In the genomic region with DNA sequence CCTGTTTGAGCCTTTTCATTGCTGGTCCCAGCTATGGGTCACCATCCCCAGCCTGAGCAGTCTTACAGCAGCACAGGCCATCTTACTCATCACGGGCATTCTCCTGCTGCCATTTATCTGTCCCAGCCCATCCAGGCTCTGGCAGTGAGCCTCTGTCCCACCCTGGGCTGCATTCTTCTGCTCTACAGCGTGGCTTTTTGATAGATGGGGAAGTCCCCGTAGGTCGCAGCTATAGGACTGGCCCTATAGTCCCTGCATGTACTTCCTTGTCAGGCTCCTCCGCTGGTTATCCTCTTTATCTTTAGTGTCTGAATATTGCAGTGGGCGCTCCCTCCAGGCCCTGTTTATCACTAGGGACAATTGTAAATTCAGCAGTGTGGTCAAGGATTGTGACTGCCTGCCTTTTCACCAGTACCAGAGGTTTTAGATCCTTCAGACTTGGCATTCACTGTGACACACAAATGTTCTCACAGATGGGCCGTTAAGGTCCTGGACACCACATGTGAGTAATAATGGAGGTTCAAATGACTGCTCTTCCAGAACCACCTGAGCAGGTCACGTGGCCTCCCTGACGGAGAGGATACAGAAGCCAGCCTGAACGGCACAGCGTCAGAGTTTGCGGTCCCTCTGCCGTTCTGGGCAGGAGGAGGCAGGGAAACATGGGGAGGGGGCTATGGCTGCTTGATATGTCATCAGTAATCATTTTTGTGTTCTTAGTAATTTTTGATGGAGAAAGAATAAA, we compare ENCODE assay signal across 1 mouse cellular context.
TF ChIP-seq lines count a peak whose summit lies in the region.

No protein-coding gene starts in this region.

TF ChIP-seq in MEL, 35 proteins besides CTCF, POLR2A, EP300 and RAD21 (continued from another document):
- TF ChIP-seq POLR2AphosphoS5 (IDR thresholded peaks at IDR 0.05; ENCODE audit: borderline replicate concordance, low read depth, low read length) (no peak), POLR2AphosphoS2 (IDR thresholded peaks at IDR 0.05; ENCODE audit: low read length) (no peak), USF1 (IDR thresholded peaks at IDR 0.05; ENCODE audit: low read depth, low read length) (no peak), E2F4 (IDR thresholded peaks at IDR 0.05; ENCODE audit: borderline replicate concordance, low read depth, low read length) (no peak), CHD2 (IDR thresholded peaks at IDR 0.05; ENCODE audit: low read length) (no peak)
